Mouse (Mus musculus) midbrain, postnatal 0 days (tissue): ENCODE measurements around the gene 4930512M02Rik. TPM values are rescaled to one million over a fixed set of nuclear protein-coding genes. Genes with fewer than 3 reads are reported as not detected.

Experiments used
- ATAC-seq: fragments of 200-750 bp; cut with Nextera tagmentation; 2 replicates; pipeline ENCODE4 v1.8.0; 2017; ENCODE audit warnings: moderate number of reproducible peaks, mild to moderate bottlenecking, moderate TSS enrichment, moderate library complexity; ENCODE audit not compliant: low FRiP score
- DNase-seq: peaks from one replicate; pipeline ENCODE4 v3.0.0-alpha.2; 2015; ENCODE audit warnings: low spot score
- H3K27ac ChIP-seq: fragments of 300-500 bp; sonication (generic); 2 replicates; pipeline ENCODE4 v1.5.1; 2014; ENCODE audit warnings: low read depth, mild to moderate bottlenecking, low read length, mixed read lengths
- H3K27me3 ChIP-seq: fragments of 300-500 bp; sonication (generic); 2 replicates; pipeline ENCODE4 v1.6.1; 2014; ENCODE audit warnings: low read length, control low read depth, mixed read lengths; ENCODE audit not compliant: insufficient read depth
- H3K36me3 ChIP-seq: fragments of 300-500 bp; sonication (generic); 2 replicates; pipeline ENCODE4 v1.6.1; 2014; ENCODE audit warnings: low read length, control low read depth, mixed read lengths; ENCODE audit not compliant: insufficient read depth
- H3K4me1 ChIP-seq: fragments of 300-500 bp; sonication (generic); 2 replicates; pipeline ENCODE4 v1.6.1; 2014; ENCODE audit warnings: mild to moderate bottlenecking, control low read depth, antibody characterized with exemption, low read length, mixed read lengths; ENCODE audit not compliant: insufficient read depth
- H3K4me2 ChIP-seq: fragments of 300-500 bp; sonication (generic); 2 replicates; pipeline ENCODE4 v1.6.1; 2014; ENCODE audit warnings: low read depth, mild to moderate bottlenecking, low read length, mixed read lengths; ENCODE audit not compliant: poor library complexity, severe bottlenecking
- H3K4me3 ChIP-seq: fragments of 300-500 bp; sonication (generic); 2 replicates; pipeline ENCODE4 v1.5.1; 2014; ENCODE audit warnings: low read depth, mild to moderate bottlenecking, low read length, moderate library complexity
- H3K9ac ChIP-seq: fragments of 300-500 bp; sonication (generic); replicated peaks from 2 replicates; pipeline ENCODE4 v1.6.1; 2014; ENCODE audit warnings: mild to moderate bottlenecking, low read length, moderate library complexity, mixed read lengths; ENCODE audit not compliant: poor library complexity, severe bottlenecking
- H3K9me3 ChIP-seq: fragments of 300-500 bp; sonication (generic); 2 replicates; pipeline ENCODE4 v1.6.1; 2016; ENCODE audit warnings: low read length, control low read depth
- CTCF ChIP-seq: IDR thresholded peaks from 2 replicates; pipeline ENCODE4 v1.5.1; 2016; ENCODE audit warnings: antibody characterized with exemption, mild to moderate bottlenecking
- whole genome bisulfite sequencing: fragments of 180-500 bp; shearing (Covaris S2); extraction: QIAGEN DNeasy Blood & Tissue Kit; methylation state at CpG from one replicate; pipeline ENCODE4 v1.1.7; 2014; 5-methylcytosine and 5-hydroxymethylcytosine counted together
- polyA plus RNA-seq: library from polyadenylated mRNA; unstranded; fragments of >200 nt; fragmentation: Nextera tagmentation; extraction: Ambion mirVana; gene quantifications from 2 replicates; pipeline ENCODE4 v1.2.1, GENCODE M21; 2015
- total RNA-seq: library from RNA; depleted of rRNA; stranded (reverse); fragments of >200 nt; gene quantifications from 2 replicates; pipeline ENCODE4 v1.2.3, GENCODE M21; 2014

Gene 4930512M02Rik
- total and polyA plus RNA-seq, 2 experiments from 2014 or later, result not detected

DNA sequence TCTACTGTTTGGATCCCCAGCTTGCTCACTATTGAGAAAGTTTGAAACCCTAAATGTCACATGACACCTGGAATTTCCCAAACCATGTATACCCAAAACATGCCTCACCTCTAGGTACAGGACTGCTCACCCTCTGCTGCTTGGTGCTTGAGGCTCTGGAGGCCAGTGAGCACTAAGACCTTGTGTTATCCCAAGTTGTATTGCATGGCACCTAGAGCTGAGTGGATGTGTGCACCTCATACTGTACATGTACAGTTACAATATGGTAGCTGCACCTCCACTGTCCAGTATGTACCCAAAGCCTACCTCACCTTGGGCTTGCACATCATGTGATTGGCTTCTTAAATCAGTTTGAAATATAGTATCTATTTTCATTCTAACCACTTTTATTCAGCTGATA is 16.7 kb upstream of the 4930512M02Rik start:
- Histone ChIP-seq H3K4me2 (no peak overlapping the region), H3K4me1 (no peaks in the 10 kb centered on the region), H3K4me3 (no peak overlapping the region), H3K27me3 (no peaks in the 10 kb centered on the region), H3K9me3 (no peaks in the 10 kb centered on the region), H3K27ac (no peak overlapping the region), H3K36me3 (no peaks in the 10 kb centered on the region), H3K9ac (no peak overlapping the region)
- no peak for ATAC-seq
- no peak for DNase-seq
- no peak for TF ChIP-seq CTCF

DNA sequence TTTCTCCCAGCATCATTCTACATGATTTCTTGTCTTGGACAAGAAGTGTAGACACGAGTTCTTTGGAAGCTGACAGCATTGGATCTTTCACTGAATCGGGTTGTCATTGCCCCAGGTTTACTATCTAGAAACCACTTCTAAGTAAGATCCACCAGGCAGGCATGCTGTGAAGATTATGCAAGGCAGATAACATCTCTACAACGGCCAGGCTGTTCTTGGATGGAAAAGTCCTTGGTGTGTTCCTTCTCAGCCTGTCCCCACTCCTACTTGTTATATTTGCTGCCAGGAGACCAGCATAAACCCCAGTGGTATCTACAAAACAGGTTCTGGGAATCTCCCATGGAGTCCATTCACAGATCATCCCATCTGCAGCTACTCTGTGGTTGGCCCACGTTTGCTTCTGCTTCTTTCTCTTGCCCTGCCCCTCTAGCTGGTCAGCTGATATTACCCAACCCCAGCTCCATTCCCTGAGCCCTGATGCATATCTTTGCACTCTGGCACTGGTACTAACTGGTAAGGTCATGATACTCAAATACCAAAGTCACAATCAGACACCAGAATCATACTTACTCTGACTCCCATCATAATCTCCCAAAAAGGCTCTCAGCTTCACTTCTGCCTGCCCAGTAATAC is 3.4 kb downstream of the 4930512M02Rik start:
- WGBS, result 66% methylated on average over 4 of the region's 4 CpGs
- H3K9ac ChIP-seq, result no peak overlapping the region
- no peak overlapping the region for H3K4me2 ChIP-seq
- no peak overlapping the region for H3K27ac ChIP-seq
- no peaks in the 10 kb centered on the region for H3K9me3 ChIP-seq
- no peak for DNase-seq
- no peak for TF ChIP-seq CTCF
- no peak overlapping the region for H3K4me3 ChIP-seq
- H3K27me3 ChIP-seq, result no peaks in the 10 kb centered on the region
- no peaks in the 10 kb centered on the region for H3K36me3 ChIP-seq
- no peak for ATAC-seq
- H3K4me1 ChIP-seq, result no peaks in the 10 kb centered on the region

DNA sequence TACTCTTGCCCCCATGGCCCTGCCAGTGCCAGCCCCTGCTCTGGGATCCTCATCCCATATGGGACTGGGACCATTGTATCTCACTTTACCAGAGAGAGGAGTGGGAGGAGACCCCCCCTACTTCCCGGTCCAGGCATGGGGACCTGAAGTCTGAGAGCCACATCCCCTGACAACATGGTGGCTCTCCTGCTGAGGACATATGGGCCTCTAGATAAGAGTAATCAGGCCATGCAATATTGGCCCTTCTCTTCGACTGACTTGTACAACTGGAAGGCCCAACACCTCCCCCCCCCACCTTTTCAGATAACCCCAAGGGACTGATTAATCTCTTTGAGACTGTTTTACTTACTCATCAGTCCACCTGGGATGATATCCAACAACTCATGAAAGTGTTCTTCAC is 18.4 kb downstream of the 4930512M02Rik start:
- Histone ChIP-seq H3K4me1 (no peaks in the 10 kb centered on the region), H3K27me3 (no peaks in the 10 kb centered on the region), H3K9me3 (0 out of 2 replicates have a peak, but pooled peaks cover 5% of the 10 kb centered on the region), H3K4me2 (no peak overlapping the region), H3K4me3 (no peak overlapping the region), H3K36me3 (no peaks in the 10 kb centered on the region), H3K9ac (no peak overlapping the region), H3K27ac (no peak overlapping the region)
- ATAC-seq (no peak), DNase-seq (no peak)
- TF ChIP-seq CTCF, result no peak
- WGBS, result 83% methylated on average over 2 of the region's 2 CpGs

DNA sequence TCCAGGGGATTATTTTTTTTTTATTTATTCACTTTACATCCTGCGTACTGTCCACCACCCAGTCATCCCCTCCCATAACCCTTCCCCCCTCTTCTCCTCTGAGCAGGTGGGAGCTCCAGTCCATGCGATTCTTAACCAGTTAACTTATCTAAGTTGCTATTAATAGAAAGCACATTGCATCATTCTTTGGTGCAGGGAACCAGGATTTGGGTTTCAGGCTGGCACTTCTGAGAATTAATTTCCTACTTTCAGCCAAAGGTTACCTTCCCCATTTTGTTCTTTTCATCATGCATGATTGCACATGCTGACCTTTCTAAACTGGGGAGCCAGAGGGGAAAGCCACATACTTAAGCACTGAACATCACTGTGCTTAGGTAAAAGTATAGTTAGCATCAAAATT is 40.3 kb downstream of the 4930512M02Rik start:
- Histone ChIP-seq H3K4me1 (no peaks in the 10 kb centered on the region), H3K4me2 (no peak overlapping the region), H3K4me3 (no peak overlapping the region), H3K27ac (no peak overlapping the region), H3K9me3 (no peaks in the 10 kb centered on the region), H3K36me3 (no peaks in the 10 kb centered on the region), H3K27me3 (no peaks in the 10 kb centered on the region), H3K9ac (no peak overlapping the region)
- TF ChIP-seq CTCF, result no peak
- no peak for ATAC-seq
- 85% methylated on average over 2 of the region's 2 CpGs for WGBS
- DNase-seq, result no peak

DNA sequence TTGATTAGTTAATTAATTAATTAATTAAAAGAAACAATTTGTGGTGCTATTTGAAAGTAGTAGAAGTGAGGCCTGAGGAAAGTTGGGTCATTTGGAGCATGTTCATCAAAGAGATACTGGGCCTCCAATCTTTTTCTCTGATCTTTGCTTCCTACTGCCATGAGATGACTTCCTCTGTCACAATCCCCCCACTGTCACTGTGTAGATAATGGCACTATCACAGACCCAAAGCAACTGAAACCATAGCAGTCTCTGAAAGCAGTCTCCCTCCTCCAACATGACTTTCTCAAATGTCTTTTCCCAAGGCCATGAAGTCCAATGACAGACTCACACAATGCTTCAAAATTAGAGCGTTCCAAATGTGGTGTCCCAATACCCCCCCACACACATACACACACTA is 41.2 kb downstream of the 4930512M02Rik start:
- no peak for TF ChIP-seq CTCF
- DNase-seq, result no peak
- H3K27ac ChIP-seq, result no peak overlapping the region
- H3K4me1 ChIP-seq, result no peaks in the 10 kb centered on the region
- H3K36me3 ChIP-seq, result no peaks in the 10 kb centered on the region
- 96% methylated on average over 1 of the region's 1 CpGs for WGBS
- H3K27me3 ChIP-seq, result no peaks in the 10 kb centered on the region
- H3K9me3 ChIP-seq, result no peaks in the 10 kb centered on the region
- no peak overlapping the region for H3K4me2 ChIP-seq
- H3K9ac ChIP-seq, result no peak overlapping the region
- H3K4me3 ChIP-seq, result no peak overlapping the region
- no peak for ATAC-seq

DNA sequence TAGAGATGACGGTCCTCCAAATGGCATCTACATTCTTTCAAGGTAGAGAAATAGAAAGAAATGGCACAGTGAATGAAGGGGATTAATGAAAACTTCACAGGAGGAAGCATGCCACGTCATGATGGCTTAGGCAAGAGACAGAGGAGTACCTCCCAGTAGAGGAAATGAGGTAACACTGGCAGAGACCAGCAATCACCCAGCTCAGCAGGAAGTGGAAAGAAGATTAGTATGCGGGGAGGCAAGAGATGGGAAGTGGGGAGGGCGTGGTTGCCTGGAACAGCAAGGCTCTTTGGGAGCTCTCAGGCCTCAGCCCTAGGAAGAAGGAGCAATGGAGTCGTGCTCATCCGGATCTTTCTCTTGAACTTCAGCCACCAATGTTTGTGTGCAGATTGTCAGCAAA is 53.9 kb downstream of the 4930512M02Rik start:
- no peaks in the 10 kb centered on the region for H3K4me1 ChIP-seq
- no peak for TF ChIP-seq CTCF
- WGBS, result 63% methylated on average over 6 of the region's 6 CpGs
- H3K27ac ChIP-seq, result no peak overlapping the region
- DNase-seq, result no peak
- H3K27me3 ChIP-seq, result no peaks in the 10 kb centered on the region
- H3K36me3 ChIP-seq, result no peaks in the 10 kb centered on the region
- no peak for ATAC-seq
- no peak overlapping the region for H3K4me3 ChIP-seq
- H3K9me3 ChIP-seq, result no peaks in the 10 kb centered on the region
- no peak overlapping the region for H3K4me2 ChIP-seq
- no peak overlapping the region for H3K9ac ChIP-seq
